Mouse (Mus musculus) urinary bladder, postnatal 14 days (tissue): ENCODE measurements around the gene Dhx15.
"Not testable (repeated sequence)": the region's sequence is repeated elsewhere in the genome, so short reads cannot be mapped to it uniquely, and the experiment has no call there.

Experiments used
- DNase-seq: peaks from one replicate; pipeline ENCODE4 v3.0.0; 2021; ENCODE audit warnings: low spot score

Dhx15 gene

DNA sequence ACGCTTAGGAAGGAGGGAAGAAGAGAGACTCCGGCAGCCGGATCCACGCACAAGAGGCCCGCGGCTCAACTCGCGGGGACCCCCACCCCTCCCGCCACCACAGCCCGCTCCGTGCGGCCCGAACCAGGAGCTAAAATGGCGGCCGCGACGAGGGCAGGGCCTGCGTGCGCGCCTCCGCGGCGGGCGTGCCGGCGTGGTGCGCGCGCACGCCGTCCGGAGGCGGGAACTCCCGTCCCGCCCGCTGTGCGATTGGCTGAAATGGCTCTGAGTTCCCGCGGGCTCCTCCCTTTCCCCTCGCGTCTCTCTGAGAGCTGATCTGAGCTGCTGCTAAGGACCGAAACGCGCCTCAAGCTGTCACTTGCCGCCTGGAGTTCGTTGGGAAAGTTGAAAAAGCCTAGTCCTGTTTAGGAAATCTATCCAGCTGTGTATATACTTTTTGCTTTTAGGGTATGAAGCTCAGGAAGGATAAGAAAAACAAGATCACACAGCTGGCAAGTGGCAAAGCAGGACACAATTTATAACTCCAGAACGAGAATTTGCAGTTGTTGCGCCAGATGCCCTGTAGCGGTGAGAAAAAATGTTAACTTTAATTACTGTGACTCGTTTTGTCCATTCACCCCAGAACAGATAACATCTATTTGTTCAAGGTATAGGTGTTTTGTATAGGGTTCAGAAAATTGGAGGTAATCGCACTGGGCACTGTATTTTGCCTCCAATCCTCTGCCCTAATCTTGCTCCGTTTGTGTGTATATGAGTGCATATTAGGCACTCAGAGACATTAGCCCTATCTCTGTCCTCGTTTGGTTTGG, at the start of gene Dhx15:
Dhx15 (minus strand) TSS at position 144 of the 809 bp plus-strand sequence.
- DNase-seq, result peak; percentile 92

DNA sequence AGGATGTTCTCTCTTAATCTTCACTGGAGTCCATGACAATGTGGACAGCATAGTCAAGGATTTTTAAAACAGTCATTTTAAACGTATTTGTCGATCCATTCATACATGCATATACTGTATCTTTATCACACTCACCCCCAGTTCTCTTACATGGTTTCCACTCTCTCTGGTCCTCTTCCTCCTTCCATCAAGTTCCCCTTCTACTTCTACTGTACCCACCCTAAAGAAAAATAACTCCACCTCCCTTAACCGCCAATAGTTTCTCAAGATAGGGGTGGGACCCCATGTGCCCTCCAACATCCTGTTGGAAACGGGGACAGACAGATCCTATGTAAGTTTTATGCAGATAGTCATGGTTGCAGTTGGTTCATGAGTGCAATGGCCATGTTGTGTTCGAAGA, 48.6 kb upstream of the Dhx15 start:
- DNase-seq, result no peak

DNA sequence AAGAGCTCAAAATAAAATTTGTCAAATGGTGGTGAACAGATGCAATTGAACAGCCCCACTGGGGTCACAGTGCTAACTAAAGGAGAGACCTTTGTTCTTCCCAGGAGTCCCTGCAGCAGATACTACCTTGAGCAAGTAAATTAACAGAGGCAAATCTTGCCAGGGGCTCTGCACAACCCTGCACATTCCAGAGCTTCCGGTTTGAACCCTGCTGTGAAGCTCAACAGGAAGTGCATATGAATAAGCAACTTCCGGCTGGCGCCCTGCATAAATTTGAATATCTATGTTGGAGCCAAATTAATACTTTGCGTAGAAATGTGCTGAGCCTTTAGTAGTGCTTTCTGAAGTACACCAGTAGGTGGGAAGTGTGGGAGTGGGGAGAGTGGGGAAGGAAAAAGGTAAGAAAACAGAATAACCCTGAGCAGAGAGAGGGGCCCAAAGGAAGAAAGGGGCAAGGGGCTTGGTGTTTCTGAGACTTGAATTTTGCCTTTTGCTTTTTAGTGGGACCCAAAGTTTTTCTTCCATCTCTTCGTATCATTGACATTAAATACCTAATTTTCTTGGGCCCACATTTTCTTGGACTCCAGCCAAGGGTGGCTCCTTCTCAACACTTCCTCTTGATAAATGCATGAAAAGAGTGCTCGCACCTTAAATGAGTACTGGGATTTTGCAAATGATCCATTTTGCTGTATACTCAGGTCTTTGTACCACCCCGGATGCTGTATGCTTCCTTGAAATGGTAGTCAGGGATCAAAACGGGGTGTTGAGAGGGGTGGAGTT, 47.8 kb upstream of the Dhx15 start:
- no peak for DNase-seq

DNA sequence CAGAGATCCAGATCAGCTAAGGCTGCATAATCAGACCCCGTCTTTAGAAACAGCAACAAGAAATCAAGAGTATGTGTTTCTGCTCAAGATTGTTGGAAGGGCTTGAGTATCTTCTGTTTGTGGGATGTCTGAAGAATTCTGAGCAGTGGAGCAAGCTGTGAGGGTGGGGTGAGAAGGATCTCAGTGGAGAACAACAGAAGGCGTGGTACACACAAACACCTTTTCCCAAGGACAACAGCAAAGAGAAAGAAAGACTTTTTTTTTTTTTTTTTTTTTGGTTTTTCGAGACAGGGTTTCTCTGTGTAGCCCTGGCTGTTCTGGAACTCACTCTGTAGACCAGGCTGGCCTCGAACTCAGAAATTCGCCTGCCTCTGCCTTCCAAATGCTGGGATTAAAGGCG, 46.3 kb upstream of the Dhx15 start:
- DNase-seq, result not testable (repeated sequence)

DNA sequence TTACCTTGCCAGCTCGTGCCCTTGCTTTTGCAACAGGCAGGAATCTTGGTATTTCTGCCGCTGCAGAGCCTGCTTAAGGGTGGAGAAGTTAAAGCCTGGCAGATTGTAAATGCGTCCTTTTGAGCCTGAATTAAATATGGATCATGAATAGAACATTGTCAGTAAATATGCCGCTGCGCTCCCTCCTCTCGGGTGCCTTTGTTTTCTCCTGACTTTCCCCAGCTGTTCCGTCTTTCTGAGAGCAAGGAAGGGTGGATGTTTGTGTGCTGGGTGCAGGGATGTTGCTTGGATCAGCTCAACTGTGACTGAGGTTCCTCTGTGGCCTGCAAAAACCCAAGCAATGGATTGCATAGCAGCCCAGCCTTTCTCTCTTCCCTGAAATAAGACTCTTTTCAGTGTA, 44.3 kb upstream of the Dhx15 start:
- no peak for DNase-seq

DNA sequence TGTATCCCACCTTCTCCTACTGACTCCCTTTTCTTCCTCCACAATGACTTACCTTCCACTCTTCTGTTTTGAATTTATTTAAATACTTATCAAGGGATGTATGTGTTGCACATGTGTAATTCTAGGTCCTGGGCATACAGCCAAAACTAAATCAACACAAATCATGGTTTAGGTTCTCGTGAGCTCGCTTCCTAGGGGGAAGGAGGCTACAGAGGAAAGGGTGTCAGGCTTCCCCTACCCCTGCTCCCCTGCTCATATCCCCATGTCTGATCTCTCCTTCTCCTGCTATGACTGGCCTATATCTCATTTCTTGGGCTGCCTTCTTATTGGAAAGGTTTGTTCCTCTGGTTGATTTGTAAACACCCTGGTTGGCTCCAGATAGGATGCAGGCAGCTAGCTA, 43.6 kb upstream of the Dhx15 start:
- DNase-seq, result no peak

DNA sequence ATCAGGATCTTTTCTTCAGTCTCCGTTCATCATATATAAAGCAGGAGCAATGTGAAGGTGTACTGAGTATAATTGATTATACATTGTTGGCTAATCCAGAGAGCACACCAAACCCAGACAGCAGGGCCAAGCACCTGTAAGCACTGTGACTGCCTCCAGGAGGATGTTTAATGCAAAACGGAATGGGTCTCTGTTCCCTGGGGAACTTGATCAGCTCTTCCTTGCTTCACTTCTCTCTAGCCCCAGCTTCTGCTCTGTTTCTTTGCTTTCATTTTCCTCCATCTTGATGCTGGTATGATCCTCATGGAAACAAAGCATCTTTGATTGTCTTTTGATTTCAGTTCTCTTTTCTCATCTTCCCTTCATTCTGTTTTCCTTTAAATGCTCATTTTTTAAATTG, 42.3 kb upstream of the Dhx15 start:
- DNase-seq, result no peak

DNA sequence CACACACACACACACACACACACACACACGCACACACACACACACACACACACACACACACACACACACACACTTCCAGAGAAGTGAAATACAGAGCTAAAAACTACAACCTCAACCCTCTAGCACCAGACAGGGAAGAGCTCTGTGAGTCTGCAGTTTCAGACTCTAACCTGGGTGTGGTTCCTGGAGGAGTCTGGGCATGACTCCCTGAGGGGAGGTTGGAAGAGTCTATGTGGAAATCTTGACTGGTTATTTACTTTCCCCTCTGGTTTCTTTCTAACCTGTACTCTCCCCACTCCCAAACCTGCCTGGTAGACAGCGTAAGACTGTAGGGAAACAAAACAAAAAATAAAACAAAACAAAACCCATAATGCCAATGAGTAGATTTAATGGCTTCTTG, 41.9 kb upstream of the Dhx15 start:
- no peak for DNase-seq

DNA sequence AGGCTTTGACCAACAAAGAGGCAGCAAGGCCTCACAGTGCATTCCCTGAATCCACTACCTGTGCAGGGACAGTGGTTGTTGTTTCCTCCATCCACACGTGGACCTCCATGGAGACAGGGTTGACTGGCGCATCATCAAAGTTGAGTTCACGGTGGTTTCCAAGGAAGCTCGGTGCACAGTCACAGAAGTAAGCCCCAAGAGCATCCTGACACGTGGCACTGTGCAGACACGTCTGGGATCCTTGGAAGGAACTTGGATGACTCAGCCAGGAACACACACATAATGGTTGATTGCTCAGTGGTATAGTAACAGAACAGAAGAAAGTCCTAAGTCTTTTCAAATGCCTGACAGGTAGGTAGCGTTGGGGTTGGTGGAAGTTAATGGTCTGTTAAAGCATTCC, 40.2 kb upstream of the Dhx15 start:
- no peak for DNase-seq

DNA sequence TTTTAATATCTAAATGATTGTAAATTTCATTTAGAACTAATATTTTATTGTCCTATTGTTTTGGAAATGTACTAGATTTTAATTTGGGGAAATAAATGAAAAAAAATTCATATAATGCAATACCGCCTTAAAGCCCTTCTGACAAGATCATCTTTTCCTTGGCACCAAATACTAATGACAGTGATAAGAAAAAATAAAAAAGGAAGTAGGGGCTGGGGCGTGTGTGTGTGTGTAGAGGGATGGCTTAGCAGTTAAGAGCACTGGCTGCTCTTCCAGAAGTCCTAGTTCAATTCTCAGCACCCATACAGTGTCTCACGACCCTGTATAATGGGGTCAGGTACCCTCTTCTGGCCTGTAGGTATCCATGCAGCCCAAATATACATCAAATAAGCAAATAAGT, 36.4 kb upstream of the Dhx15 start:
- DNase-seq, result no peak

DNA sequence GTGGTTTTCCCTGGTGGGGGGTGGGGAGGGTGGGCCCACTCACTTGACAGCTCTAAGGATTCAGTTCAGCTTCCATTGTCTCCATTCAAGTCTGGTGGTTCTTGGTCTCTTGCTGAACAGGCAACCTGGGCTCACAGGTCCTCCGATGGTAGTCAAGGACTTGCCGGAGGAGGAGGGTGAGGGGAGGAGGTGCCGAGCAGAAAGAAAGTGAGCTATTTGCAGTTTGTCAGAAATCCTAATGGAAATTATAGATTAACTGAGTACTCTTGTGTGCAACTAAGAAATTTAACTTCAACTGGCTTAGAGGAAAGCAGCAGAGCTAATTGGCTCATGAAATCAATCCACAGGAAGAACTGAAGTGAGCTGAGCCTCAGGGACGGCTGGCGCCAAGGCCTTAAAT, 31.3 kb upstream of the Dhx15 start:
- DNase-seq, result no peak

DNA sequence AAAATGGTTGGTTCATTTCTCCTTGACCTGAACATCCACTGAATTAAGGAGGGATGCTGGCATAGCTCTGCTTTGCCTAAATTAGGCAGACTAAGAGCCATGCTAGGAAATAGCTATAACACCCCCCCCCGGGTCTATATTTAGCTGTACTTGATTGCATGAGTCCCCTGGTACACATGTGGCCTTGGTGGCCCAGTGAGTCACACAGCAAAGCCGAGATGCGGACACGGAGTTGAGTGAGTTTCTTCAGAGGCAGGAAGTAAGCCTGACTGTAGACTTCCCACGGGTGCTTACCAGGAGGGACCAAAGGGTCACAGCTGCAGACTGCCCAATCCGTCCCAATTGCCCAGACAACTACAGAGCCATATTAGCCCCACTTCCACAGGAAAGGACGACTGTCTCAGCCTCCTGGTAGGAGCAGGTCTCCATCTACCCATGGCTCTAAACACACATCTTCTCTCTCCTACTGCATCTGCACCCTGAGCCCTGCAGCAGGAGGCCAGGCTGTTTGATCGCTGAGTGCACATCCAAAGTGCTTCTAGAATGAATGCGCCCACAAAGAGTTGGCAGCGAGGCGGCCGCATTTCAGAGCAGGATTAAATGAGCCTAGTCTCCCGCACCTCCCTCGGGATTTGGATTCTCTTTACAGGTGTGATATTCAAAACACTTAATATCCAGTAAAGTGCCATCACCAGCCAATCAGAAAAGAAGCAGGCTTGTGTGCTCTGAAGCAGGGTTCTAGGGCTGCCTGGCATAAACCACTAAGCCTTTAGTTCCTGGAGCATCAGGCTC, 29.9 kb upstream of the Dhx15 start:
- no peak for DNase-seq

DNA sequence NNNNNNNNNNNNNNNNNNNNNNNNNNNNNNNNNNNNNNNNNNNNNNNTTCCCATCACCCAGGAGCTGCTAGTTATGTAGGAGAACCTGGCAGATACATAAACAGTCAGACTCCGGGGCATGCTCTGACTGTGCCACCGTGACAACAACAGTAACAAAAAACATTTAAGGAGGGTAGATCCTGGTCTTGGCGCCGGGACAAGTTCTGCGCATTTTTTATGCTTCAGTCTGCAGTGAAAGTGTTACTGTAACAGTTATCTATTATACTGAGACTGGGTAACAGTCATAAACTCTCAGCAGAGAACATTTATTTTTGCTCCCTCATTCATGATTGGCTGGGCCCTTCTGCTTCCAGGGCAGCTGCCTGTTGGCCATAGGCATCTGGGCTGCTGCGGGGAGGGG, 27.9 kb upstream of the Dhx15 start:
- no peak for DNase-seq

DNA sequence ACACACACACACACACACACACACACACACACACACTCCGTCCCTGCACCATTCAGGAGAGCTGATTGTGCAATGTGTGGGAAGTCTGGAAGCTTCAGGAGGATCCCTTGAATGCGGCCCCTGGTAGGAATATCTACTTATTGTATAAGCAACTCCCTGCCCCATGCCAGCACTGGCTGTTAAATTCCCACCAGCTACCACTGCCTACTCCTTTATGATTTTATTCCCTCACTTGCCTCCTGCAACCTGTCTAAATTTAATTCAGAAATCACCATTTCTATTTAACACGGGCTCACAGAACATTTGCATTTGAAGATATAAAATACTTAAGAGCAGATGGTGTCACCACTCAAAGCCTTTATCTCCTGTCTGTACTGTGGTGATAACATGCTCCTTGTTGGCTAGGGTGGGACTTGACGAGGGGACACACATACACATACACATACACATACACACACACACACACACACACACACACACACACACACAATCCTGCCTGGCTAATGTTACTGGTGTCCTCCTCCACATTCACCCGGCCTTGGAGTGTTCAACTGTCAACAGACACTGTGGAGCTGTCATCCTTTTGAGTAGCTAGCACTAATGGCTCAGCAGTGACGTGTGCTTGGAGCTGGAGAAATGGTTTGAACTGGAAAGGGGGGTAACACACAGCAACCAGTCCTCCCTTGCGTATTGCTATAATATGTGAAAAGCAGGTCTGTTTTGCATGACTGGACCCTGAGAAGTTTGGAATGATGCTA, 23.0 kb upstream of the Dhx15 start:
- DNase-seq, result no peak

DNA sequence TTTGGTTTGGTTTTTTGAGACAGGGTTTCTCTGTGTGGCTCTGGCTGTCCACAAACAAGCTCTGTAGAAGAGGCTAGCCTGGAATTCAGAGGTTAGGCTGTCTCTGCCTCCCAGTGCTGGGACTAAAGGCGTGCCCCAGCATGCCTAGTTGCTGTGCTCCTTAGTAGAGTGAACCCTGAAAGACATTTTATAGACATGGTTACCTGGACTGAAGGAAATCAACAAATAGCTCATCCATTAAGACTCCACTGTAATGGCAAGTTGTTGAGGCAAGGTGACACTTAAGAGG, 810 bp upstream of the Dhx15 start:
- peak; percentile 31 for DNase-seq

DNA sequence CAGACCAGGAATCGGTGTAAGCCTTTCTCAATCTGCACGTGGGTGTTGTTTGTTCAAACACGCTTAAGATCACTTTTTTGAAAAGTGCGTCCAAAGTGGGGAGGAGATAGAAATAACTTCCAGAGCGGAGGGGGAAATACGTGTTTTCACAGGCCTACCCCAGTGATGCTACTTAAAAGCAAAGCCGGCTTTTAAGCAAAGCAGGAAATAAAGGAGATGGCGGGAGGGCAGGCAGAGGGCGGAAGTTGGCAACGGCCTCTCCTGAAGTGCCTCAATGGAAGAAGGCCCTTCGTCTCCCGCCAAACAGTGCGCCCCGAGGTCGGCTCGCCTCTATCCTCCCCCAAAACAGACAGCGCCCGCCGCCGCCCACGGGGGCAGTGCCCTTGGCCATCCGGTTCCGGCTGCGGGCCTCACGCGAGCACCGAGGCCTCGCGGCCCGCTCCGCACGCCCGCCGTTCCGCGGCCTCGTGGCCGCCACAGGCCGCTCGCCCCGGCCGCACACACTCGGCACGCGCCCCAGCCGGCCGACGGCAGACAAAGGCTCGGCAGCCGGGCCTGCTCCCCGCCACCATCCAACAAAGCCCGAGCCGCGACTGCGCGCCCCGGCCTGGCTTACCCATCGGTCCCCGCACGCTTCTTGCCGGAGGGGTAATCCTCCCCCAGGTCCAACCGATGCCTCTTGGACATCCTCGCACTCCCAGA, 499 bp downstream of the Dhx15 start:
- peak; percentile 63 for DNase-seq

DNA sequence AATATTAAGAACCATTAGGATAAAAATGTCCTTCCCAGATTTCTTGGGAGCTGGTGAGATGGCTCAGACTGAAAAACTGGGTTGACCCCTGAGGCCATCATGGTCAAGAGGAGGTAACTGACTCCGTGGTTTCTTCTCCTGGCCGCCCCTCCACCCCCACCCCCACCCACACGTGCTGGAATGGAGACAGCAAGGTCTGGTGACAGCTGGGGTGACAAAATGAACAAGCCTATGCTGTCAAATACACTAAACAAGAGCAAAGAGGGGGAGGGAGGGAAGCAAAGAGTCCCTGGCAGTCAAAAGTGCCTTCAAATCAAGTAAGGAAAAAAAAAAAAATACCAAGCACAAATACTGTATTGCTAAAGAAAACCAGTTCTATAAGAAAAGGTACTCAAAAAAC, 2.1 kb downstream of the Dhx15 start:
- no peak for DNase-seq

DNA sequence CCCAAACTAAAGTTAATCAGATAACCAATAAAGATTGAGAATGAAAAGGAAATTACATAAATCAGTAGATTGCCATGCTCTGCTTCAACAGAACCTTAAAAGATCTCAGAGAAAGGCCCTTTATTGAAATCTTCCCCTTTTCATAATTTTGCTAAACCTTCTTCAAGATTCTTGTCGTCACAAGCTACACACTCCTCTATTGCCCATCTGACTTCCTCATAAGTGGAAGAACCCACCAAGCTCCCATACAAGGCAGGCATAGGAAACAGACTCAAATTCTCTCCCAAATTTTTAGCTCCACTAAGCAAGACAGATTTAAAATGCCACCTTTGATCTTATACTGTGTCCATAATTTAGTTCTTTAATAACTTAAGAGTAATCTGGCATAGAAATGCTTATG, 13.0 kb downstream of the Dhx15 start:
- no peak for DNase-seq

DNA sequence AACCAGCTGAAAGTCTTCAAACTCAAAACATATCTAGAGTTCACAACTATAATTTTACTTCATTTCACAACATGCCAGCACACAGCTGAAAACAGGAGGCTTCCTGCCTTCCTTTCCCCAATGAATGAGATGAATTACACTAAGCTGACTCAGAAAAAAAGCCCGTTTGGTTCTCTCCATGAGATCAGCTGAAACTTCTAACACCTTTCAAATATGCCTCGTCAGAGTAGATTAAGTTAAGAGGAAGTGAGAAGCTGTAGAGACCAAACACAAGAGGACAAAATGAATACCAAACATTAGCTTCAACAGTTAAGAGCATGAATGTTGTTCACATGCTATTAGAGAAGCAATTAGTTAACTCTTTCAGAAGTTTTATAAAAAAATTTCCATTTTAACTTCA, 21.8 kb downstream of the Dhx15 start:
- no peak for DNase-seq

DNA sequence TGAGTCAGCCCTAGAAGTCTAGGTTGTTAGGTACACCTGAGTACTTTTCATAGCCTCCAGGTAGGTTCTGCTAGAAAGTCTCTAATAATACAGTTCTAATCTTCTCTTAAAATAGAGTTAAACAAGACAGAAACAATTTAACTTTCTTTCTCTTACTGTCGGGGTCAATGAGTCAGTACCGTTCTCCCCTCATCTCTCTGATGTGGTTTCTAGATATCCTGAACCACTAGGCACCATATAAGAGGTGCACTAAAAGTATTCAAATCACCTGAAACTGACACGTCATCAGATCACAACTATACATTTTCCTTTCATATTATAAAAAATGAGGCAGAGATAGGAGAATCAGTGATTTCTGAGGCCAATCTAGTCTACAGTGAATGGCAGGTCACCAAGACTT, 41.2 kb downstream of the Dhx15 start:
- DNase-seq, result no peak

DNA sequence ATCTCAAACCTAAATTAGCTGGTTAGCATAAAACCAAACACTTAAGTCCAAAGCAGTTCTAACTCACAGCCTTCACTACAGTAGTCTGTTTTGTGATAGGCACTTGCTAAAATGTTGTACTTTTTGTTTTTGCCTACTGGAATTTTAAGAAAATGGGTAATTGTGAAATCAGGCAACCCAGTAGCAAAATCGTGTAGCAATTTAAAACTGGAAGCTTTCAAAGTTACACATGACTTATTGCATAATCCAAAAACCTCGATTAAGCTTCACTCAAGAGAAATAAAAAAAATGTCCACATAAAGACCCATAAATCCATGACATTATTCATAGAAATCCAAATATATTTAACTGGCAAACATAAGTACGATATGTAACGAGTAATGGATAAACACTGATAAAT, 43.2 kb downstream of the Dhx15 start:
- no peak for DNase-seq

DNA sequence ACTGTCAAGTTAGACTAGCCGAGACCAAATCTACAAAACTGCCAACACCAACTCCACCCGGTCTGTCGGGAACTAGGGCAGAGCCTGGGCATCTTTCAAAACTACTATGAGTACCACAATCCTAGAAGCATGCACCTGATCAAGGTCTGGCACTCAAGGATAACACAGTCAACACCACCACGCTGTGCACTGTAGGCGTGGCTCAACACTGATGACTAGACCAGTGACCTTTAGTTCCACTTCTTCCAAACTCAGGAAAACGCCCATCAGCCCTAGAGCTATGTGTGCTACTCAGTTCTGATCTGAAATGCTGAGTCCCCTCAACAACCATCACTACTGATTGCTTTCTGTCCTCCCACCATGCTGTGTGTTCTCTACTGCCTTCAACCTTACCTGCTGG, 44.6 kb downstream of the Dhx15 start:
- no peak for DNase-seq
